Mouse (Mus musculus) WW6 (cell line): ENCODE results near the gene Igsf8.
A peak's percentile ranks its signal among the peaks of the same experiment; 100 is the strongest.

ENCODE experiments used
- DNase-seq: peaks from one replicate; pipeline ENCODE4 v3.0.0-alpha.2; 2013; ENCODE audit warnings: low read depth, low spot score

The Igsf8 gene

GRCm38 (mm10) chr1:172349504-172349903 is 88.1 kb downstream of the Igsf8 start:
- DNase-seq = no peak

DNA sequence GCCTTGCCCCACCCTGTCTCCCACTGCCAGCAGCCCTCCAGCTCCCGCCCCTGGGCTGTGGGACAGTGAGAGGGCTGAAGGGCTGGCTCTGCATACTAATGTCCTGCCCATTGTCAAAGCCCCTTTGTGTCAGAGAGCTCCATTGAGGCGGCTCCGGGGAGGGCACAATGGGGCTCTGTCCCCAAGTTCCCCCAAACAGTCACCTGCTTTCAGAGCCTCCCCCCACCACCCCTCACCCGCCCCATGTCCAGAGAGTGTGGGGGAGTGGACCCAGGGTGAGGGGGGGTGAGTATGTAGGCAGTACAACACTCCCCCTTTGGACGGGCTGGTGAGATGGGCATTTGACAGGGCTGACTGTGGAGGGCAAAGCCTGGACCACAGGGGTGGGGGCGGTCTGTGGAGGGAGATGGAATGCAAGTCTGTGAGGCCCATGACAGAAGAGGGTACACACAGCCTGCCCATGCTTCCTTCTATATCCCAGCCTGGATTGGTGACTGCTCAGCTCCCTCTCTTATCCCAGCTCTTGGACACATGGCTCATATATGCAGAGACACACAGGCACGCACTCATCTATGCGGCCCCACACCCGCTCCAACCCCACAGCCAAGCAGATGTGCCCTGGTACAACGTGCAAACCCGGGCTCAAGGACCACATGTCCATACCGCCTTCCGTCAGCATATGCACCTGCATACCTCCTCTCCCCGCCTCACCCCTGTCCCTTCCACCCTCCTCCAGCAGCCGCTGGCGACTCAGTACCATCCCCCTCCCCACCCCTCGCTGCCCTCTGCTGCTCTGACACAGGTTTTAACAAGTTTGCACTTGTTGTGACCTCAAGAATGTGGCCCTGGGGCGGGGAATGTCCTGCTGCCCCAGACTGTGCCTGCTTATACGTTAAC is 88.7 kb downstream of the Igsf8 start:
- no peak for DNase-seq

- no peak for DNase-seq
These were observed 90.6 kb downstream of the Igsf8 start for GRCm38 (mm10) chr1:172352001-172352400.

- DNase-seq = no peak
These were observed 91.0 kb downstream of the Igsf8 start for GRCm38 (mm10) chr1:172352453-172352852.

- no peak for DNase-seq
These were observed 93.9 kb downstream of the Igsf8 start for GRCm38 (mm10) chr1:172355336-172355735.

DNA sequence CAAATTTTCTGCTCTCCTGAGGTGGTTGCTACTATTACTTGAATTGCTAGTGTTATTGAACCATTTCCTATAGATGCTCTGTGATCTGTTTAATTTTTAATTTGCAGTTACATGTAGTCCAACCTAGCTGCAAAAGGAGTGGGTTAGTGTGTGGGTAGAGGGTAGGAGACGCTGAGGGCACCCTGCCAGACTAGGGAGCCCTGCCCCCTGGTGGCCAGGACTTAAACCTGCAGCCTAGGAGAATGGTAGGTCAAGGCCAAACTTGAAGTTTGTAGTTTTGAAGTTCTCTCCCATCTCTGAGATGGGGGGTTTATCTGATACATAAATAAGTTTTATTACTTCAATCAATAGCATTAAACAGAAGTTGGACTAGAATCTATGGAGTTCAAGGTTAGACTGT is 96.1 kb downstream of the Igsf8 start:
- DNase-seq = no peak

GRCm38 (mm10) chr1:172358341-172358740 is 96.9 kb downstream of the Igsf8 start:
- DNase-seq = no peak

DNA sequence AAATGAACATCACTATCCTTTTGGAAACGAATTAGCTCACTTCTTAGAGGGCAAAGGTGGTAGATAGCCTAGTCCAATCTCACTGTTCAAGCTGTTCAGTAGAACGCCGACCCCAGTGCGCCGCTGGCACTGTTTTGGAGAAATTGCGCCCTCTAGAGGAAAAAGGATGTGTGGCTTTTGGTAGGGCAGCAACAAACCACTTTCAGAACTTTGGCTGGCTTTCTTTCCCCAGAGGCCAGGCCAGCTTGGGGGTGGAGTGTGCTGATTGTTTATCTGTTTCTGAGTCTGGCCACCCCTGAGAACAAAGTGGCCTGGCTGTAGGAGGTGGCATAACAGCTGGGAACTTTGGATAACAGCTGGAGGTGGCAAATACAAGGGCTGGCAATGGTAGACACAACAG is 103.2 kb downstream of the Igsf8 start:
- peak; percentile 56 for DNase-seq

- DNase-seq = peak; percentile 59
These were observed 107.5 kb downstream of the Igsf8 start for GRCm38 (mm10) chr1:172368768-172369418.
